Mouse (Mus musculus) v-Abl transformed pro-B cells (cell line): ENCODE measurements around the gene Olfr70.

Experiments
- in situ Hi-C, 2 experiments: fragments of 400-800 bp; cut with MboI; formaldehyde crosslinking; loops; one replicate each; pipeline ENCODE4 v1.15.1; 2025; ENCODE audit not compliant: unreplicated experiment in 2 of 2

The Olfr70 gene

GRCm38 (mm10) chr4:43668782-43669427 is 31.7 kb downstream of the Olfr70 start, which contains the start of the genes Tmem8b and Fam221b:
Gene Tmem8b, plus strand, starts transcription at chr4:43668971.
Gene Fam221b, minus strand, starts transcription at chr4:43669145.
- in situ Hi-C loops: no loop called here

DNA sequence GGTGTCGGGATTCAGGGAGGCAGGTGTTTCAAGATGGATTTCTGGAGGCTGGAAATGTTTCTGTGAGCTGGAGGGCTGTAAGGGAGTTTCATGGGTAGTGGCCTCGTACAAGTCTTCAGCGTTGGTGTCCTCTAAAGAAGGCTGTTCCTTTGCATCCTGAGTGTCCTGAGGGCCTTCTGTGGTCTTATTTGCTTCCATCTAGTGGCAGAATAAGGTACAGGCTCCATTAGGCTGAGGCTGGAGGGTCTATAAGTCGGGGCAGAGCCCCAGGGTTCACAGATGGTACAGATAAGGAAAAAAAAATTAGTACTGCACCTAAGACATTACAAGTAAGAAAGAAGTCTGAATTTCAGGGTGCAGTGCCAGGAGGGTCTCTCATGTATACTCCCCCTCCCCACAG is 34.2 kb downstream of the Olfr70 start:
- in situ Hi-C loops: no loop called here

GRCm38 (mm10) chr4:43657146-43657545 is 43.5 kb downstream of the Olfr70 start:
- in situ Hi-C loops: no loop called here

GRCm38 (mm10) chr4:43656339-43657109 is 44.1 kb downstream of the Olfr70 start, which contains the start of gene Hint2:
Gene Hint2, minus strand, starts transcription at chr4:43656466.
- in situ Hi-C loops: no loop called here

- in situ Hi-C loops: no loop called here
Observed at GRCm38 (mm10) chr4:43655656-43656338, 44.8 kb downstream of the Olfr70 start.

DNA sequence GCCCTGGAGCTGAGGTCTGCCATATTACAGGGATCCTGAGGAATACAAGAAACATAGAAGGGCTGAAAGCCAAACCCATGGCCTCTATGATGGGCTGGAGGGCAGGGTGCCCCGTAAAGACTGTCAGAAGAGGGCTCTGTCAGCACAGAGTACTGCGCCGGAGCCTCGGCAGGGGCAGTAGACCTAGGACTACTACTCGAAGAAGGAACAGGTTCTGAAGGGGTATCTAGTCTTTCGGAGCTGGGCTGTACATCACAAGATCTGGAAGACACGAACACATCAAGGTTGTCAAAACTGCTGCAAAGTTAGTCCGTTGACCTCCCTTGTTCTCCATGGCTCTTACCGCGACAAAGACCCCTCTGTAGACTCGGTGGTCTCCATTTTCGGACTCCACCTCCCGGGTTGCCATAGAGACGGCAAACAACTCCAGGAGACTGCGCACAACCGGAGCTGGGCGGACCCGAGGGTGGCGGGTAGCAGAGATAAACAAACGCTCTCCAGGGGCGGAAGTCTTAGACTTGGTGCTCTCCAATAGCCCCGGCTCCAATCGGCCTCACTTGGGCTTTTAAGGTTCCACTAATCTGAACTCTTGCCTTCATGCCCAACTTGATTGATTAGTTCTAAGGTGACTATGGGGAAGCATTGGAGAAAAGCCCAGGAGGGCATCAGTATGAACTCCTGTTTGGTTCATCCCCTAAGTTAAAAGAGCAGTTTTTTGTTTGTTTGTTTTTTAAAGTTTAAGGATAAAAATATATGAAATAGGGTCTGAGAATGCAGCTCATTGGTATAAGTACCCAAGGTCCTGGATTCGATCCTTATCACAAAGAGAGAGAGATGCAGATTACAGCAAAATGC is 47.2 kb downstream of the Olfr70 start, which contains the start of gene Spag8:
TSS of gene Spag8 (minus strand) at position 434 of the 855 bp plus-strand sequence.
- in situ Hi-C loops: no loop called here

GRCm38 (mm10) chr4:43652726-43653125 is 47.9 kb downstream of the Olfr70 start:
- in situ Hi-C loops: no loop called here

GRCm38 (mm10) chr4:43649783-43650182 is 50.8 kb downstream of the Olfr70 start:
- in situ Hi-C loops: no loop called here
